Mouse (Mus musculus) lung, postnatal 0 days (tissue): ENCODE results near the gene Micu1.

Experiments used
- CTCF ChIP-seq: IDR thresholded peaks from 2 replicates; pipeline ENCODE4 v1.5.1; 2016; ENCODE audit warnings: antibody characterized with exemption, mild to moderate bottlenecking
- EP300 ChIP-seq: IDR thresholded peaks from 2 replicates; pipeline ENCODE4 v1.6.1; 2016; ENCODE audit warnings: antibody characterized with exemption, mild to moderate bottlenecking, control low read depth

GRCm38 (mm10) chr10:59743969-59744368, 41.7 kb downstream of the Micu1 start:
- TF ChIP-seq EP300 (no peak), CTCF (no peak)
